Mouse (Mus musculus) kidney, embryonic 14.5 days (tissue): Measurements from ENCODE around the gene Dcst1. TPM values are rescaled to one million over a fixed set of nuclear protein-coding genes. Genes with fewer than 3 reads are reported as not detected.

ENCODE experiments used
- ATAC-seq: fragments of 200-750 bp; cut with Nextera tagmentation; 2 replicates; pipeline ENCODE4 v1.8.0; 2017; ENCODE audit warnings: moderate number of reproducible peaks, mild to moderate bottlenecking, moderate TSS enrichment, moderate library complexity; ENCODE audit not compliant: low FRiP score, low TSS enrichment
- H3K27ac ChIP-seq: fragments of 300-500 bp; sonication (generic); 2 replicates; pipeline ENCODE4 v1.5.1; 2014; ENCODE audit warnings: low read depth, mild to moderate bottlenecking, low read length, moderate library complexity, mixed read lengths
- H3K27me3 ChIP-seq: fragments of 300-500 bp; sonication (generic); 2 replicates; pipeline ENCODE4 v1.6.1; 2014; ENCODE audit warnings: mild to moderate bottlenecking, low read length; ENCODE audit not compliant: control insufficient read depth, insufficient read depth
- H3K36me3 ChIP-seq: fragments of 300-500 bp; sonication (generic); 2 replicates; pipeline ENCODE4 v1.6.1; 2014; ENCODE audit warnings: low read length, mixed read lengths; ENCODE audit not compliant: control insufficient read depth, insufficient read depth
- H3K4me1 ChIP-seq: fragments of 300-500 bp; sonication (generic); 2 replicates; pipeline ENCODE4 v1.6.1; 2014; ENCODE audit warnings: low read length, mixed read lengths; ENCODE audit not compliant: control insufficient read depth, insufficient read depth
- H3K4me2 ChIP-seq: fragments of 300-500 bp; sonication (generic); replicated peaks from 2 replicates; pipeline ENCODE4 v1.6.1; 2014; ENCODE audit warnings: low read depth, mild to moderate bottlenecking, low read length
- H3K4me3 ChIP-seq: fragments of 300-500 bp; sonication (generic); 2 replicates; pipeline ENCODE4 v1.5.1; 2014; ENCODE audit warnings: mild to moderate bottlenecking, low read length
- H3K9ac ChIP-seq: fragments of 300-500 bp; sonication (generic); 2 replicates; pipeline ENCODE4 v1.6.1; 2014; ENCODE audit warnings: low read depth, mild to moderate bottlenecking, low read length, moderate library complexity
- H3K9me3 ChIP-seq: fragments of 300-500 bp; sonication (generic); 2 replicates; pipeline ENCODE4 v1.6.1; 2016; ENCODE audit warnings: low read length; ENCODE audit not compliant: control insufficient read depth
- WGBS: fragments of 180-500 bp; shearing (Covaris S2); extraction: QIAGEN DNeasy Blood & Tissue Kit; methylation state at CpG from one replicate; pipeline ENCODE4 v1.1.7; 2014; 5-methylcytosine and 5-hydroxymethylcytosine counted together
- polyA plus RNA-seq: library from polyadenylated mRNA; unstranded; fragments of >200 nt; fragmentation: Nextera tagmentation; extraction: Ambion mirVana; gene quantifications from 2 replicates; pipeline ENCODE4 v1.2.1, GENCODE M21; 2014

Dcst1 gene
- polyA plus RNA-seq, 1 experiment from 2014 or later, result 1.5 TPM

GRCm38 (mm10) chr3:89333053-89333452 is 32.0 kb downstream of the Dcst1 start:
- no peak overlapping the region for H3K4me3 ChIP-seq
- H3K27ac ChIP-seq, result no peak overlapping the region
- WGBS, result 55% methylated on average over 11 of the region's 11 CpGs
- peaks cover 40% of the 10 kb centered on the region for H3K4me1 ChIP-seq
- peaks cover 25% of the 10 kb centered on the region for H3K36me3 ChIP-seq
- no peak for ATAC-seq
- H3K9me3 ChIP-seq, result no peaks in the 10 kb centered on the region
- no peak overlapping the region for H3K9ac ChIP-seq
- no peak overlapping the region for H3K4me2 ChIP-seq
- H3K27me3 ChIP-seq, result no peaks in the 10 kb centered on the region

- H3K4me2 ChIP-seq, result no peak overlapping the region
- H3K4me3 ChIP-seq, result no peak overlapping the region
- no peaks in the 10 kb centered on the region for H3K27me3 ChIP-seq
- WGBS, result 28% methylated on average over 12 of the region's 12 CpGs
- no peak overlapping the region for H3K9ac ChIP-seq
- peaks cover 41% of the 10 kb centered on the region for H3K4me1 ChIP-seq
- H3K9me3 ChIP-seq, result no peaks in the 10 kb centered on the region
- peaks cover 25% of the 10 kb centered on the region for H3K36me3 ChIP-seq
- no peak overlapping the region for H3K27ac ChIP-seq
- ATAC-seq, result no peak
These were observed 32.6 kb downstream of the Dcst1 start for GRCm38 (mm10) chr3:89332476-89332875.

- Histone ChIP-seq H3K36me3 (peaks cover 25% of the 10 kb centered on the region), H3K27ac (no peak overlapping the region), H3K9ac (no peak overlapping the region), H3K27me3 (no peaks in the 10 kb centered on the region), H3K9me3 (no peaks in the 10 kb centered on the region), H3K4me2 (no peak overlapping the region), H3K4me1 (peaks cover 45% of the 10 kb centered on the region), H3K4me3 (no peak overlapping the region)
- 33% methylated on average over 10 of the region's 10 CpGs for WGBS
- ATAC-seq, result no peak
These were observed 33.0 kb downstream of the Dcst1 start for GRCm38 (mm10) chr3:89332013-89332412.

- Histone ChIP-seq H3K4me2 (no peak overlapping the region), H3K9me3 (no peaks in the 10 kb centered on the region), H3K9ac (no peak overlapping the region), H3K36me3 (peaks cover 25% of the 10 kb centered on the region), H3K27me3 (no peaks in the 10 kb centered on the region), H3K4me3 (no peak overlapping the region), H3K4me1 (peaks cover 42% of the 10 kb centered on the region), H3K27ac (no peak overlapping the region)
- 67% methylated on average over 13 of the region's 13 CpGs for WGBS
- no peak for ATAC-seq
These were observed 33.5 kb downstream of the Dcst1 start for GRCm38 (mm10) chr3:89331561-89331960.

GRCm38 (mm10) chr3:89330948-89331347 is 34.1 kb downstream of the Dcst1 start:
- Histone ChIP-seq H3K27me3 (no peaks in the 10 kb centered on the region), H3K9me3 (no peaks in the 10 kb centered on the region), H3K4me1 (peaks cover 37% of the 10 kb centered on the region), H3K4me3 (no peak overlapping the region), H3K9ac (no peak overlapping the region), H3K4me2 (peak overlapping the region; percentile 10; the same call in 1 of the 2 replicates), H3K36me3 (peaks cover 25% of the 10 kb centered on the region), H3K27ac (no peak overlapping the region)
- 22% methylated on average over 10 of the region's 10 CpGs for WGBS
- ATAC-seq, result peak; percentile 44; the same call in 1 of the 2 replicates

- Histone ChIP-seq H3K4me3 (no peak overlapping the region), H3K27me3 (no peaks in the 10 kb centered on the region), H3K9ac (no peak overlapping the region), H3K36me3 (peaks cover 25% of the 10 kb centered on the region), H3K9me3 (no peaks in the 10 kb centered on the region), H3K4me2 (no peak overlapping the region), H3K4me1 (peaks cover 32% of the 10 kb centered on the region), H3K27ac (no peak overlapping the region)
- 43% methylated on average over 3 of the region's 3 CpGs for WGBS
- no peak for ATAC-seq
These were observed 34.7 kb downstream of the Dcst1 start for GRCm38 (mm10) chr3:89330346-89330745.

GRCm38 (mm10) chr3:89328623-89329022 is 36.4 kb downstream of the Dcst1 start:
- WGBS, result 17% methylated on average over 4 of the region's 4 CpGs
- H3K4me1 ChIP-seq, result peaks cover 27% of the 10 kb centered on the region
- no peak for ATAC-seq
- H3K27ac ChIP-seq, result no peak overlapping the region
- peaks cover 8% of the 10 kb centered on the region for H3K36me3 ChIP-seq
- H3K9me3 ChIP-seq, result no peaks in the 10 kb centered on the region
- no peak overlapping the region for H3K4me2 ChIP-seq
- H3K4me3 ChIP-seq, result no peak overlapping the region
- no peaks in the 10 kb centered on the region for H3K27me3 ChIP-seq
- no peak overlapping the region for H3K9ac ChIP-seq

GRCm38 (mm10) chr3:89327371-89327870 is 37.6 kb downstream of the Dcst1 start:
- Histone ChIP-seq H3K4me1 (peaks cover 26% of the 10 kb centered on the region), H3K4me2 (0 out of 2 replicates have a peak overlapping the region, but pooled peaks have one; percentile 5), H3K27me3 (peaks cover 2% of the 10 kb centered on the region; the same call in 1 of the 2 replicates), H3K36me3 (no peaks in the 10 kb centered on the region), H3K9ac (no peak overlapping the region), H3K27ac (no peak overlapping the region), H3K4me3 (no peak overlapping the region), H3K9me3 (no peaks in the 10 kb centered on the region)
- WGBS, result 13% methylated on average over 9 of the region's 9 CpGs
- ATAC-seq, result no peak

GRCm38 (mm10) chr3:89325882-89326281 is 39.2 kb downstream of the Dcst1 start:
- ATAC-seq, result no peak
- Histone ChIP-seq H3K4me1 (peaks cover 30% of the 10 kb centered on the region), H3K4me3 (no peak overlapping the region), H3K27ac (no peak overlapping the region), H3K9ac (no peak overlapping the region), H3K4me2 (no peak overlapping the region), H3K9me3 (no peaks in the 10 kb centered on the region), H3K36me3 (no peaks in the 10 kb centered on the region), H3K27me3 (peaks cover 10% of the 10 kb centered on the region)
- 96% methylated on average over 8 of the region's 8 CpGs for WGBS
